Mouse (Mus musculus): ENCODE measurements around the gene Cryaa.

GRCm38 (mm10) chr17:31677507-31677906, at the start of gene Cryaa:
- no peak for TF ChIP-seq EP300 (IDR thresholded peaks at IDR 0.05; ENCODE audit: low read depth in 1 of 2, low read length in 2 of 2)
- TF ChIP-seq MAFK (IDR thresholded peaks at IDR 0.05; ENCODE audit: borderline replicate concordance, low read depth, low read length) = no peak
